Mouse (Mus musculus): Measurements from ENCODE around the gene Sdsl. TPM values are rescaled to one million over a fixed set of nuclear protein-coding genes. Genes with fewer than 3 reads are reported as not detected.

Sdsl gene
- polyA plus RNA-seq, 1 experiment from 2014 or later, result 16.7 TPM

DNA sequence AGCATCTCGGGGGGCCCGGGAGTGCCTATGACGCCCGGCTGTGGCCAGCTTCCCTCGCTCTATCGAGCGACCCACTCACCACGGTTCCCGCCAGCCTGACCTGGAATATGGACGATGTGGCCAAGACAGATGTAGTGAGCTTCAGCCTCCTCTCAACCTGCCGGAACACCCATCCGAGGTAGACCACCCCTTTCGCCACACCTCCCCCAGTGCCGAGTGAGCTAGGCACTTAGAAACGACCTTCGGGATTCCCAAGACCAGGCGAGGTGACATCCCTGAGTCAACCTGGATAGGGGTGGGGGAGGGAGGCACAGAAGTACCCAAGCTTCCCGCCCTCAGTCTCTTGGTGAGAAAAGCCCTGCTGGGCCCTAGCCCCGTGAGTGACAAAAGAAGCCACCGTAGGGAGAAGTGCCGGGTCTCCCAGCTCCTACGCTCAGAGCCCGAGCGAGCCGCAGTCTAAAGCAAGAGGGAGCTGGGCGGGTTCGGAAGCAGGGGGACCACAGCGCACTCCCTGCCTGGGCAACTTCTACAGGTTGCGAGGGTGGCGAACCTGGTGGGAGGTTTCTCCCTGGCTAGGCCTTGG is 41.5 kb downstream of the Sdsl start:
- no peak overlapping the region for H3K4me2 ChIP-seq (ENCODE audit: low read depth, low read length)
- 0 out of 2 replicates have a peak, but pooled peaks cover 2% of the 10 kb centered on the region for H3K4me1 ChIP-seq (ENCODE audit: control insufficient read depth, insufficient read depth, low read length)
- H3K4me3 ChIP-seq (replicated peaks; ENCODE audit: low read length), result no peak overlapping the region
- no peaks in the 10 kb centered on the region; the same call in 1 of the 2 replicates for H3K9me3 ChIP-seq (replicated peaks; ENCODE audit: control insufficient read depth, low read length)
- no peak for ATAC-seq (ENCODE audit: insufficient read depth, low FRiP score)
- H3K9ac ChIP-seq (ENCODE audit: low read length), result no peak overlapping the region
- no peaks in the 10 kb centered on the region for H3K36me3 ChIP-seq (ENCODE audit: control insufficient read depth, insufficient read depth, low read length)
- peaks cover 97% of the 10 kb centered on the region for H3K27me3 ChIP-seq (ENCODE audit: control insufficient read depth, insufficient read depth, low read length)
- WGBS, result under 1% methylated on average over 30 of the region's 30 CpGs
- no peak overlapping the region for H3K27ac ChIP-seq (ENCODE audit: low read length)

DNA sequence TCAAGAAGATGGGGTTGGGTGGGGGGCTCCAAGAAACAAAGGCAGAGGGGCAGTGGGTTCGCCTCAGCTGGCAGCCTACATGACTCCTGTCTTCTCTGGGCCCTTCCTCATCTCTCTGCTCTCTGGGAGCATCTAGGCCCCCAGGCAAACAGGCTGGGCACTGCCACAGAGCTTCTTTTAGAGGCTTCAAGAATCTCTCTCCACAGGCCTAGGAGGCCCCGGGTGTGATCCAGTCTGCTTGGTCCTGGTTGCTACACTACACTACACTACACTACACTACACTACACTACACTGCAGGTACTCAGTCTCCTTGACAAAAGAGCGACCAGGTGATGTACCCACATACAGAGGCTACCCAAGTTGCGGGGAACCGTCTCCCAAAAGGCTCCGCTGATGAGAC is 42.9 kb downstream of the Sdsl start:
- WGBS, result 4% methylated on average over 6 of the region's 6 CpGs
- no peaks in the 10 kb centered on the region for H3K36me3 ChIP-seq (ENCODE audit: control insufficient read depth, insufficient read depth, low read length)
- H3K27me3 ChIP-seq (ENCODE audit: control insufficient read depth, insufficient read depth, low read length), result peaks cover 93% of the 10 kb centered on the region
- H3K4me2 ChIP-seq (ENCODE audit: low read depth, low read length), result no peak overlapping the region
- H3K27ac ChIP-seq (ENCODE audit: low read length), result no peak overlapping the region
- no peak overlapping the region for H3K9ac ChIP-seq (ENCODE audit: low read length)
- H3K9me3 ChIP-seq (replicated peaks; ENCODE audit: control insufficient read depth, low read length), result no peaks in the 10 kb centered on the region
- no peak for ATAC-seq (ENCODE audit: insufficient read depth, low FRiP score)
- no peak overlapping the region for H3K4me3 ChIP-seq (replicated peaks; ENCODE audit: low read length)
- H3K4me1 ChIP-seq (ENCODE audit: control insufficient read depth, insufficient read depth, low read length), result no peaks in the 10 kb centered on the region

DNA sequence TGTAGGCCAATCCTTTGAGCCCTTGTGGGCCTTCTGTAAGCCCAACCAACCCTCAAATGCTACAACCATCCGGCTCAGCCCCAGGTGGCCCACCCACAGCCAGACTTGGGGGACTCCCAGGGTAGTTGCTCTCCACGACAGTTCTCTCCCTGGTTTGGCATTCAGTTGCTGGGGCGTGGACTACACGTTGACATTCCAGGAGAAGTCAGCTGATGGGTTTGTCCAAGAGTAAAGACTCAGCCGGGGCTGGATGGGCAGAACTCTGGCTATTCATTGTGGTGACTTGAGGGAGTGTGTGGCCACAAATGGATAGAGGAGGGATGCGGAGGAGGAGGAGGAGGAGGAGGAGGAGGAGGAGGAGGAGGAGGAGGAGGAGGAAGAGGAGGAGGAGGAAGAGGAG is 43.6 kb downstream of the Sdsl start:
- ATAC-seq (ENCODE audit: insufficient read depth, low FRiP score), result 0 out of 2 replicates have a peak, but pooled peaks have one; percentile 17
- H3K4me3 ChIP-seq (replicated peaks; ENCODE audit: low read length), result no peak overlapping the region
- H3K27me3 ChIP-seq (ENCODE audit: control insufficient read depth, insufficient read depth, low read length), result peaks cover 93% of the 10 kb centered on the region
- H3K27ac ChIP-seq (ENCODE audit: low read length), result no peak overlapping the region
- H3K36me3 ChIP-seq (ENCODE audit: control insufficient read depth, insufficient read depth, low read length), result no peaks in the 10 kb centered on the region
- H3K9ac ChIP-seq (ENCODE audit: low read length), result no peak overlapping the region
- WGBS, result 1% methylated on average over 5 of the region's 6 CpGs
- no peaks in the 10 kb centered on the region for H3K4me1 ChIP-seq (ENCODE audit: control insufficient read depth, insufficient read depth, low read length)
- no peaks in the 10 kb centered on the region for H3K9me3 ChIP-seq (replicated peaks; ENCODE audit: control insufficient read depth, low read length)
- no peak overlapping the region for H3K4me2 ChIP-seq (ENCODE audit: low read depth, low read length)

DNA sequence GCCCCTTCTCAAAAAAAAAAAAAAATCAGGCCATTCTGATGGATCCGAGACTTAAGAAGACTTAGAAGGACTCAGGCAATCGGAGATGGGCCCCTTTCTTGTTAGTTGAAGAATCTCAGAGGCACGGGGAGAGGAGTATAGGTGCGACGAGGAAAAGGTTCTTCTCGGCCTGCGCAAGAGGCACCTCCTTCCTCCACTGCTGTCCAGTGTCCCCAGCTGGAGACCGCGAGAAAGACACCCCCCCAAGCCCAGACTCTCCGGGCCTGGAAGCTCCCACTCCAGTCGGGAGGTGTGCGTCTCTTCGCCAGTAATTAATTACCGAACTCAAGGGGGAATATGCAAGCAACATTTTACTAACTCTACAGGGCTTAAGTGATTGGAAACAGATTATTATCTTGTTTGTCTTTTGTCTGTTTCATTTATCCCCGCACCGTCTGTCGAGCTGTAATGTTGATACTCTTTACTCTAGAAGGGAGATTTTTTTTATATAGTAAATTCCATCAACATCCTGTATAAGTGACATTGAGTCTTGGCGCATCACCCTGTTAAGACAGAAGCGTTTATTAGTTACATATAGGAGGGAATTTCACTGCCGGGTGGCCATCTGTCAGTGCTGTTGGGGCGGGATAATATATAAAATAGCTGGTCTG is 44.3 kb downstream of the Sdsl start:
- Histone ChIP-seq H3K9me3 (replicated peaks; ENCODE audit: control insufficient read depth, low read length) (no peaks in the 10 kb centered on the region), H3K4me1 (ENCODE audit: control insufficient read depth, insufficient read depth, low read length) (no peaks in the 10 kb centered on the region), H3K4me2 (ENCODE audit: low read depth, low read length) (no peak overlapping the region), H3K9ac (ENCODE audit: low read length) (no peak overlapping the region), H3K36me3 (ENCODE audit: control insufficient read depth, insufficient read depth, low read length) (no peaks in the 10 kb centered on the region), H3K27ac (ENCODE audit: low read length) (no peak overlapping the region), H3K27me3 (ENCODE audit: control insufficient read depth, insufficient read depth, low read length) (peaks cover 92% of the 10 kb centered on the region), H3K4me3 (replicated peaks; ENCODE audit: low read length) (no peak overlapping the region)
- no peak for ATAC-seq (ENCODE audit: insufficient read depth, low FRiP score)
- WGBS, result 2% methylated on average over 21 of the region's 21 CpGs

DNA sequence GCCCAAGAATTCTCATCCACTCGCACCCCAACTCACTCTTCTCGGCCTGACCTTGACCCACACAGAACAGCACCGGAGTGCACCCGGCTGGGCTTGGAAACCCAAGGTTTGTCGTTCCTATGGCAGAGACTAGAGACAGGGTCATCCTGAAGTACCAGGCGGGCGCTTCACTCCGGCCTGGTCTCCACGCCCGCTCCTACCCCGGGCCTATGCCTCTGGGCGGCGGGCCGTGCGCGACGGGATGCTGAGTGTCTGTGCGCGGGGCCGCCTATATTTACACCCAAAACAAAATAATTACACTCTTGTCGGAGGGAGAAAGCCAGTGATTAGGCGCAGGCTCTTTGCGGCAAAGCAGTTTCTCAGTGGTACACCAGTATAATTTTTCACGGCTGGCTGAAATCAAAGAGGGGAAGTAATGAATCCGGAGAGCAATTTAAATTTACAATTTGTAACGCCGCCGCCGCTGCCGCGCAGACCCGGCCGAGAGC is 45.1 kb downstream of the Sdsl start:
- no peak for ATAC-seq (ENCODE audit: insufficient read depth, low FRiP score)
- peaks cover 92% of the 10 kb centered on the region for H3K27me3 ChIP-seq (ENCODE audit: control insufficient read depth, insufficient read depth, low read length)
- WGBS, result 2% methylated on average over 33 of the region's 33 CpGs

DNA sequence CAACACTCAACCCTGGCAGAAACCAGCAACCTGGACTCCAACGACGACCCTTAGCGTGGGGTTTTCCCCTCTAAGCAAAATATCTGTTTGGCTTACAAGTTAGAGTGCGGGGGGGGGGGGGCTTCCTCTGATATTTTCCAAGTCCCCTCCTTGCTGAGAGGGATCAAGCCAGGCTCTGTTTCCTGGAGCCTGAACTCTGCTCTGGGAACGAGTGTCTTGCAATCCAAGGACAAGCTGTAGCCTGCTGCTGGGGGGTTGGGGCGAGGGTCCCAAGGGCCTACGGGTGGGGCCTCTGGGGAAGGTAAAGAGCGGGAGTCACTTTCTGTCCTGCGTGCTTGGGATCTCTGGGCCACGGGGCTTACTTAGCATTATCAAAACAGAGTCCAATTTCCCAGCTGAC is 46.0 kb downstream of the Sdsl start:
- Histone ChIP-seq H3K27me3 (ENCODE audit: control insufficient read depth, insufficient read depth, low read length) (peaks cover 91% of the 10 kb centered on the region), H3K4me3 (replicated peaks; ENCODE audit: low read length) (no peak overlapping the region), H3K9ac (ENCODE audit: low read length) (no peak overlapping the region), H3K9me3 (replicated peaks; ENCODE audit: control insufficient read depth, low read length) (no peaks in the 10 kb centered on the region), H3K4me2 (ENCODE audit: low read depth, low read length) (no peak overlapping the region), H3K36me3 (ENCODE audit: control insufficient read depth, insufficient read depth, low read length) (no peaks in the 10 kb centered on the region), H3K4me1 (ENCODE audit: control insufficient read depth, insufficient read depth, low read length) (no peaks in the 10 kb centered on the region), H3K27ac (ENCODE audit: low read length) (no peak overlapping the region)
- WGBS, result under 1% methylated on average over 10 of the region's 10 CpGs
- ATAC-seq (ENCODE audit: insufficient read depth, low FRiP score), result no peak

More for the DNA sequence above, 45.1 kb downstream of the Sdsl start:
- H3K9ac ChIP-seq (ENCODE audit: low read length), result no peak overlapping the region
- no peak overlapping the region for H3K4me2 ChIP-seq (ENCODE audit: low read depth, low read length)
- no peak overlapping the region for H3K4me3 ChIP-seq (replicated peaks; ENCODE audit: low read length)
- H3K27ac ChIP-seq (ENCODE audit: low read length), result no peak overlapping the region
- no peaks in the 10 kb centered on the region for H3K9me3 ChIP-seq (replicated peaks; ENCODE audit: control insufficient read depth, low read length)
- no peaks in the 10 kb centered on the region for H3K36me3 ChIP-seq (ENCODE audit: control insufficient read depth, insufficient read depth, low read length)
- H3K4me1 ChIP-seq (ENCODE audit: control insufficient read depth, insufficient read depth, low read length), result no peaks in the 10 kb centered on the region

DNA sequence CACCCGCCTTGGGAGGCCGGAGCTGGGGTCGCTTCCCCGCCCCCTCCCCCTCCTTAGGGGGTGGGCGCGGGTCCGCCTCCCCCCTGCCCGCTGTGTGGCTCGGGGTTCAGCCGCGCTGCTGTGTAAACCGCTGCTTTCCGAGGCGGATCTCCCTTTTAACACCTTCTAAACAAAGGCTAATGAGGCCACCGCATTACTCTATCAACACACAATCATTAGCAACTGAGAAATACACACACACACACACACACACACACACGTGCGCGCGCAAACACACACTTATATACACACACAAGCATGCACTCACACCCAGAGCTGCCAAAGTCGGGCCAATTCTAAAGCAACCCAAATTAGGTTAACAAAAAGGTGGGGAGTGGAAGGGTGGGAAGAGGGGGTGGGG is 46.9 kb downstream of the Sdsl start:
- Histone ChIP-seq H3K4me3 (replicated peaks; ENCODE audit: low read length) (no peak overlapping the region), H3K27me3 (ENCODE audit: control insufficient read depth, insufficient read depth, low read length) (peaks cover 84% of the 10 kb centered on the region), H3K36me3 (ENCODE audit: control insufficient read depth, insufficient read depth, low read length) (no peaks in the 10 kb centered on the region), H3K9me3 (replicated peaks; ENCODE audit: control insufficient read depth, low read length) (no peaks in the 10 kb centered on the region), H3K4me2 (ENCODE audit: low read depth, low read length) (no peak overlapping the region), H3K9ac (ENCODE audit: low read length) (no peak overlapping the region), H3K27ac (ENCODE audit: low read length) (no peak overlapping the region), H3K4me1 (ENCODE audit: control insufficient read depth, insufficient read depth, low read length) (no peaks in the 10 kb centered on the region)
- no peak for ATAC-seq (ENCODE audit: insufficient read depth, low FRiP score)
- under 1% methylated on average over 20 of the region's 20 CpGs for WGBS

DNA sequence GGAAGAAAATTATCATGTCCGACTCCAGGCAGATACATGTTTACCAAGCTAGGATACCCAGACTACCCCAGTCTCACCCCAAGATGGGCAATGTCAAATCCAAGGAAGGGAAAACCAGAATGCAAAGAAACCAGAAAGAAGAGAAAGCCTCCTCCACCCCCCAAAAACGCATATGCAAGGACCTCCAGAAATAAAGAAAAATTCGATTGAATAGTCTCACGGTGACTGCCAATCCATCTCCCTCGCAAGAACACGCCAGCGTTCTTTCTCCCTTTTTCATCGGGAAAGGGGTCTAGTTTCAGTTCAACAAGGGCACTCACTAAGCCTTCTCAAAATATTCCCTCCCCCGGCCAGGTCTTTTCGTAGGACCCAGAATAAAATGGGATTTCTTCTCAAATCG is 48.0 kb downstream of the Sdsl start:
- Histone ChIP-seq H3K4me3 (replicated peaks; ENCODE audit: low read length) (no peak overlapping the region), H3K27me3 (ENCODE audit: control insufficient read depth, insufficient read depth, low read length) (peaks cover 75% of the 10 kb centered on the region), H3K4me1 (ENCODE audit: control insufficient read depth, insufficient read depth, low read length) (no peaks in the 10 kb centered on the region), H3K9me3 (replicated peaks; ENCODE audit: control insufficient read depth, low read length) (no peaks in the 10 kb centered on the region), H3K4me2 (ENCODE audit: low read depth, low read length) (no peak overlapping the region), H3K27ac (ENCODE audit: low read length) (no peak overlapping the region), H3K9ac (ENCODE audit: low read length) (no peak overlapping the region), H3K36me3 (ENCODE audit: control insufficient read depth, insufficient read depth, low read length) (no peaks in the 10 kb centered on the region)
- WGBS, result 2% methylated on average over 11 of the region's 11 CpGs
- no peak for ATAC-seq (ENCODE audit: insufficient read depth, low FRiP score)

DNA sequence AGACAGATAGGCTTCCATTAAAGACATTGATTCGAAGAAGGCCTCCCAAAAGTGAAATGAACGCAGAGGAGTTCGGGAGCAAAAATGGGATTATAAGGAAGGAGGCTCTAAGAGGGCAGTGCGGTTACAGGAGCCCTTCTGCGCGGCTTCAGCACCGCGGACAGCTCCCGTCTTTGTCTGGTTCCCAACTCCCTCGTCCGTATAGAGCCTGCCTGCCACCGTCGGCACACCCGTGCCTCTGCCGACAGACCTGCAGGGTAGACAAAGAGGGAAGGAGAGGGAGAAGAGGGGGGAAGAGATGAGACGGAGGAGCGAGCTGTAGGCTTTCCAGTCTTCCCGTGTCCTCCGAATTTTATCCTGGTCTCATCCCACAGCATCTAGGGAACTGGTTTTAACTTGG is 48.6 kb downstream of the Sdsl start:
- ATAC-seq (ENCODE audit: insufficient read depth, low FRiP score), result no peak
- peaks cover 70% of the 10 kb centered on the region for H3K27me3 ChIP-seq (ENCODE audit: control insufficient read depth, insufficient read depth, low read length)
- no peak overlapping the region for H3K4me3 ChIP-seq (replicated peaks; ENCODE audit: low read length)
- no peak overlapping the region for H3K9ac ChIP-seq (ENCODE audit: low read length)
- H3K4me2 ChIP-seq (ENCODE audit: low read depth, low read length), result no peak overlapping the region
- no peaks in the 10 kb centered on the region for H3K9me3 ChIP-seq (replicated peaks; ENCODE audit: control insufficient read depth, low read length)
- WGBS, result under 1% methylated on average over 19 of the region's 19 CpGs
- no peaks in the 10 kb centered on the region for H3K4me1 ChIP-seq (ENCODE audit: control insufficient read depth, insufficient read depth, low read length)
- H3K36me3 ChIP-seq (ENCODE audit: control insufficient read depth, insufficient read depth, low read length), result no peaks in the 10 kb centered on the region
- H3K27ac ChIP-seq (ENCODE audit: low read length), result no peak overlapping the region
